Mouse (Mus musculus) layer of hippocampus, adult 2 months (tissue): ENCODE results near the gene Olfr907. TPM values are rescaled to one million over a fixed set of nuclear protein-coding genes. Genes with fewer than 3 reads are reported as not detected.

Experiments
- DNase-seq, 2 experiments: peaks; one replicate each; pipeline ENCODE4 v3.0.0; 2022; ENCODE audit warnings: low spot score in 2 of 2
- H3K27ac ChIP-seq: fragments of 200-600 bp; 2 replicates; pipeline ENCODE4 v1.8.1; 2022
- H3K4me3 ChIP-seq: fragments of 200-600 bp; 2 replicates; pipeline ENCODE4 v1.8.1; 2022; ENCODE audit warnings: mild to moderate bottlenecking
- CTCF ChIP-seq: fragments of 200-600 bp; conservative IDR thresholded peaks from 2 replicates; pipeline ENCODE4 v1.8.1; 2022; ENCODE audit warnings: antibody characterized with exemption, mild to moderate bottlenecking, moderate library complexity
- long read RNA-seq, 2 experiments: library from polyadenylated mRNA; stranded (forward); transcript quantifications; one replicate each; pipeline ENCODE4 v2.0.0; 2021; ENCODE audit warnings: borderline mapping rate in 2 of 2
- total RNA-seq, 2 experiments: library from RNA; stranded (reverse); gene quantifications; 2 replicates each; pipeline ENCODE4 v1.2.3; 2021

Olfr907 gene
- not detected for total RNA-seq
- long read RNA-seq, experiment 1: 0 reads
- long read RNA-seq, experiment 2: 0 reads

DNA sequence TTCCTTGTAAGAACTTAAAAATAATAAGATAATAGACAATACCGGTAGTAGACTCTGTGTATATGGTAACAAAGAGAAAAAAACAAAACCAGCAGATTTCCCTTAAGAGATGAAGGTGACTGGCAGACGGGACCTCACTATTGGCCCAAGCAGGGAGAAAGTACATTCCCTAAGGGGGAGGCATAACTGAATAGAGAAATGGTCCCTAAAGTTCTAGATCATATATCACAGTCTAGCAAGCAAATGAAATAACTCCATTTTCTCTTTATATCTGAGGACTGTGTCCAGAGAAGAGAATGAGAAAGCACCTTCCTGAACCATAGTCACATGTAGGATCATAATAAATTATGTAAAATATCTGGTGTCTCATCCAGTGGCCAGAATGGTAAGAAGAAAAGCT is at the start of gene Olfr907:
TSS of gene Olfr907 (plus strand) at position 301 of the 400 bp plus-strand sequence.
- no peak for TF ChIP-seq CTCF
- no peak for DNase-seq
- no peak within 1 kb of the TSS for H3K27ac ChIP-seq

GRCm38 (mm10) chr9:38447352-38447751 is 48.2 kb upstream of the Olfr907 start, which contains the start of gene Olfr902:
Olfr902 (plus strand) TSS chr9:38447652.
- DNase-seq: no peak
- H3K27ac ChIP-seq: no peak within 1 kb of the TSS
- no peak within 1 kb of the TSS for H3K4me3 ChIP-seq
- TF ChIP-seq CTCF: no peak

More for the DNA sequence above, at the start of gene Olfr907:
- no peak within 1 kb of the TSS for H3K4me3 ChIP-seq

DNA sequence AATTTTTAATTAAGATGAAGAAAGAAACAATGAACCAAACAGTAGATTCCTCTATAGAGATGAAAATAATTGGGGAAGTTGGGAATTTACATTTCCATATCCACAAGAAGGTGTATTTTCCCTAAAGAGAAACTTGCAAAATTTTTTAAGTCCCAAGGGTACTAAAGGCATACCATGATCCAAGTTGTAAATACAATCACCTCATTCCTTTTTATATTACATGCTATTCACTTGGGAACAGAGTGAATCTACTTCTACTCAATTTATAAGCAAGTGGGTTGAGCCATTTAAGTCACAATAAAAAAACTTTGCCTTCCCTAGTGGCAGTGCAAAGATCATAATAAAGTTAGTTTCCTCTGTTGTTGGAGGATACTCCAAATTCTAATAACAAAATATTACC is 32.8 kb upstream of the Olfr907 start, which contains the start of gene Olfr904:
TSS of gene Olfr904 (plus strand) at position 301 of the 400 bp plus-strand sequence.
- TF ChIP-seq CTCF: no peak
- no peak for DNase-seq
- H3K27ac ChIP-seq: no peak within 1 kb of the TSS
- no peak within 1 kb of the TSS for H3K4me3 ChIP-seq

GRCm38 (mm10) chr9:38470807-38471206 is 24.8 kb upstream of the Olfr907 start, which contains the start of gene Olfr905:
Olfr905 (plus strand) TSS chr9:38471107.
- TF ChIP-seq CTCF: no peak
- no peak within 1 kb of the TSS for H3K4me3 ChIP-seq
- H3K27ac ChIP-seq: no peak within 1 kb of the TSS

GRCm38 (mm10) chr9:38486785-38487184 is 8.8 kb upstream of the Olfr907 start, which contains the start of gene Olfr906:
Olfr906 (plus strand) TSS chr9:38487085.
- Histone ChIP-seq H3K4me3 (no peak within 1 kb of the TSS), H3K27ac (no peak within 1 kb of the TSS)
- TF ChIP-seq CTCF: no peak
- no peak for DNase-seq

More at GRCm38 (mm10) chr9:38470807-38471206, 24.8 kb upstream of the Olfr907 start, which contains the start of gene Olfr905:
- no peak for DNase-seq

GRCm38 (mm10) chr9:38512353-38512752 is 16.8 kb downstream of the Olfr907 start:
- Histone ChIP-seq H3K4me3 (no peak overlapping the region), H3K27ac (no peak overlapping the region)
- TF ChIP-seq CTCF: no peak
- DNase-seq: no peak

- no peak for DNase-seq
- H3K4me3 ChIP-seq: no peak within 1 kb of the TSS
- no peak within 1 kb of the TSS for H3K27ac ChIP-seq
- TF ChIP-seq CTCF: no peak
These were observed 25.7 kb downstream of the Olfr907 start, which contains the start of gene Olfr911-ps1 for GRCm38 (mm10) chr9:38521280-38521679. Olfr911-ps1 (plus strand) TSS chr9:38521580.

GRCm38 (mm10) chr9:38537549-38537948 is 41.9 kb downstream of the Olfr907 start, which contains the start of gene Olfr910:
Olfr910 (plus strand) TSS chr9:38537849.
- no peak for TF ChIP-seq CTCF
- no peak for DNase-seq
- H3K4me3 ChIP-seq: no peak within 1 kb of the TSS
- H3K27ac ChIP-seq: no peak within 1 kb of the TSS

Other genes with a start within 250 kb of the Olfr907 start
- gene Olfr143, start 243.0 kb upstream of the Olfr907 start, total RNA-seq: not detected
- gene Olfr895, start 227.9 kb upstream of the Olfr907 start, total RNA-seq: not detected
- gene Olfr896-ps1, start 204.7 kb upstream of the Olfr907 start, total RNA-seq: not detected
- not detected for gene Olfr25, start 166.7 kb upstream of the Olfr907 start, total RNA-seq
- not detected for gene Olfr898, start 147.4 kb upstream of the Olfr907 start, total RNA-seq
- not detected for gene Olfr250, start 128.9 kb upstream of the Olfr907 start, total RNA-seq
- gene Olfr251, start 118.7 kb upstream of the Olfr907 start, total RNA-seq: not detected
- gene Olfr147, start 94.1 kb upstream of the Olfr907 start, total RNA-seq: not detected
- gene Olfr901, start 66.3 kb upstream of the Olfr907 start, total RNA-seq: not detected
- not detected for gene Olfr902, start 48.1 kb upstream of the Olfr907 start, total RNA-seq
- gene Olfr904, start 32.7 kb upstream of the Olfr907 start, total RNA-seq: not detected
- not detected for gene Olfr905, start 24.7 kb upstream of the Olfr907 start, total RNA-seq
- gene Olfr906, start 8.7 kb upstream of the Olfr907 start, total RNA-seq: not detected
- gene Olfr911-ps1, start 25.8 kb downstream of the Olfr907 start, total RNA-seq: not detected
- gene Olfr910, start 42.0 kb downstream of the Olfr907 start, total RNA-seq: not detected
- not detected for gene Olfr912, start 84.4 kb downstream of the Olfr907 start, total RNA-seq
- not detected for gene Olfr913, start 97.0 kb downstream of the Olfr907 start, total RNA-seq
- not detected for gene Olfr914, start 109.3 kb downstream of the Olfr907 start, total RNA-seq
- gene Olfr916, start 164.1 kb downstream of the Olfr907 start, total RNA-seq: not detected
- gene Olfr917, start 170.0 kb downstream of the Olfr907 start, total RNA-seq: not detected
- gene Olfr918, start 178.8 kb downstream of the Olfr907 start, total RNA-seq: not detected
- not detected for gene Olfr919, start 207.9 kb downstream of the Olfr907 start, total RNA-seq
- gene Vwa5a, start 222.5 kb downstream of the Olfr907 start, total RNA-seq: 10 to 100 TPM in 1 of 2 experiments, 1 to 10 TPM in 1; 9.6 to 14.1 TPM